9 mouse cellular contexts compared by ENCODE assay signal in genomic region chr5:120094602-120095001, GRCm38 (mm10). TPM values are rescaled to one million over a fixed set of nuclear protein-coding genes. Genes with fewer than 3 reads are reported as not detected.
A peak's percentile ranks its signal among the peaks of the same experiment; 100 is the strongest.
DNase-seq lines count a peak whose midpoint lies in the region; ATAC-seq and TF ChIP-seq lines count a peak whose summit lies in the region.
"Had no signal": no experiment of that assay in that cellular context is flagged by ENCODE, and none has a peak within 500 bp of the region (broad histone marks: within the 10 kb centered on the region; RNA-seq: fewer than 3 reads in every experiment).

No protein-coding gene starts in this region.

- peak; percentile 27 for DNase-seq in kidney, postnatal 0 days (ENCODE audit: low spot score)
- no peak for DNase-seq in kidney, adult 11 months
- DNase-seq in ES-E14 (ENCODE audit: low read depth, low spot score): peak; percentile 75
- DNase-seq in adrenal gland, adult 8-10 months: peak; percentile 12
- peak; percentile 74 for DNase-seq in forelimb bud, embryonic 11.5 days (ENCODE audit: low read depth, low spot score)
- no peak for DNase-seq in layer of hippocampus, adult 9-11 months
- no peak for DNase-seq in layer of hippocampus, adult 9-10 months (ENCODE audit: low spot score)

- no peak overlapping the region for H3K27ac ChIP-seq in kidney, postnatal 0 days
- H3K27ac ChIP-seq in ES-E14 (ENCODE audit: insufficient read depth, low read depth, low read length, poor library complexity, severe bottlenecking): no peak overlapping the region
- H3K27ac ChIP-seq: heart, embryonic 15.5 days had no signal

- H3K4me3 ChIP-seq in kidney, postnatal 0 days (replicated peaks; ENCODE audit: low read depth, low read length): no peak overlapping the region
- H3K4me3 ChIP-seq in ES-E14 (ENCODE audit: insufficient read depth in 1 of 2, low read depth in 1 of 2, low read length in 2 of 2, poor library complexity in 1 of 2, severe bottlenecking in 1 of 2): no peak overlapping the region
- H3K4me3 ChIP-seq: heart, embryonic 15.5 days had no signal

- WGBS in kidney, postnatal 0 days: 56% methylated on average over 7 of the region's 7 CpGs

- peaks cover 7% of the 10 kb centered on the region; the same call in 1 of the 2 replicates for H3K27me3 ChIP-seq in kidney, postnatal 0 days (ENCODE audit: insufficient read depth, low read length)

- no peak overlapping the region for H3K4me2 ChIP-seq in kidney, postnatal 0 days (ENCODE audit: low read length)
- H3K4me2 ChIP-seq: heart, embryonic 15.5 days had no signal

- H3K36me3 ChIP-seq in kidney, postnatal 0 days (ENCODE audit: insufficient read depth, low read length): no peaks in the 10 kb centered on the region
- H3K36me3 ChIP-seq in ES-E14 (ENCODE audit: control insufficient read depth, insufficient read depth, low read length, poor library complexity, severe bottlenecking): no peaks in the 10 kb centered on the region
- H3K36me3 ChIP-seq: heart, embryonic 15.5 days had no signal

- TF ChIP-seq CTCF in kidney, postnatal 0 days (IDR thresholded peaks at IDR 0.05; ENCODE audit: low read depth): peak; percentile 68

- H3K9me3 ChIP-seq in kidney, postnatal 0 days (replicated peaks; ENCODE audit: low read length): no peaks in the 10 kb centered on the region
- H3K9me3 ChIP-seq in ES-E14 (ENCODE audit: control insufficient read depth, insufficient read depth, low read depth, low read length): no peaks in the 10 kb centered on the region
- H3K9me3 ChIP-seq: heart, embryonic 15.5 days had no signal

- no peak for ATAC-seq in kidney, postnatal 0 days (replicated peaks; ENCODE audit: low FRiP score, low read depth)
- peak; percentile 85 for ATAC-seq in megakaryocyte progenitor cell, adult 5-6 weeks (replicated peaks; ENCODE audit: poor library complexity)

- no peak overlapping the region for H3K9ac ChIP-seq in kidney, postnatal 0 days (ENCODE audit: low read depth, low read length)
- H3K9ac ChIP-seq in ES-E14 (ENCODE audit: insufficient read depth, low read depth, low read length, poor library complexity, severe bottlenecking): no peak overlapping the region
- H3K9ac ChIP-seq: heart, embryonic 15.5 days had no signal

- in situ Hi-C loops in ES-E14 (cut with MboI; ENCODE audit: low sequenced_read_pairs in 2 of 2, unreplicated experiment in 2 of 2): loop anchor here (10.0 to 25.0 kb wide), 2 partner anchors 307 to 310 kb away; no protein-coding TSS in a partner anchor

- no peaks in the 10 kb centered on the region for H3K4me1 ChIP-seq in kidney, postnatal 0 days (replicated peaks; ENCODE audit: insufficient read depth, low read length)
- no peaks in the 10 kb centered on the region for H3K4me1 ChIP-seq in ES-E14 (ENCODE audit: control insufficient read depth in 2 of 2, insufficient read depth in 2 of 2, low read length in 2 of 2, poor library complexity in 1 of 2)
- H3K4me1 ChIP-seq: heart, embryonic 15.5 days had no signal

TF ChIP-seq in ES-E14, 5 proteins besides CTCF, POLR2A, EP300 and RAD21:
- TF ChIP-seq ZC3H11A (IDR thresholded peaks at IDR 0.05; ENCODE audit: borderline replicate concordance, low read depth, low read length) (0 out of 2 replicates have a peak, but pooled peaks have one; percentile 16), HCFC1 (IDR thresholded peaks at IDR 0.05; ENCODE audit: borderline replicate concordance, insufficient read depth, low read length) (no peak)

RNA-seq across cellular contexts. Expression of gene Rbm19, which starts 21.7 kb away (rescaled TPM):
- 16.6 and 17.7 TPM in 2 replicates for polyA plus RNA-seq in kidney, postnatal 0 days (2015; fragmentation: Nextera tagmentation; extraction: Ambion mirVana)
- 66.1 and 67.6 TPM in 2 replicates for total RNA-seq in ES-E14 (2012; rRNA removed)
- 10 to 100 TPM; 25.8 to 27.7 (median 27.3) TPM for total RNA-seq in adrenal gland, adult 8-10 months (2022)
- 9.6 and 14.1 TPM in 2 replicates for total RNA-seq in megakaryocyte progenitor cell, adult 5-6 weeks (2015)
- 17.6 and 19.1 TPM in 2 replicates for total RNA-seq in megakaryocyte progenitor cell, adult 5-6 weeks (2017)

Comparison
In these comparisons a context has a peak if more than half of its experiments do, and no peak if none do; other contexts are left out.
1. DNase-seq: peak in kidney, postnatal 0 days (single experiment), ES-E14 (single experiment), adrenal gland, adult 8-10 months (single experiment) and forelimb bud, embryonic 11.5 days (single experiment); none in kidney, adult 11 months (single experiment), layer of hippocampus, adult 9-11 months (single experiment) and layer of hippocampus, adult 9-10 months (single experiment).